Mouse (Mus musculus): Measurements from ENCODE around the gene Atp5g1. TPM values are rescaled to one million over a fixed set of nuclear protein-coding genes. Genes with fewer than 3 reads are reported as not detected.

The Atp5g1 gene
- polyA plus RNA-seq, 1 experiment from 2014 or later = 582 TPM

GRCm38 (mm10) chr11:96034596-96035052, 40.8 kb downstream of the Atp5g1 start, which contains the start of gene Snf8:
TSS of gene Snf8 (plus strand) at chr11:96034885.
- DNase-seq (ENCODE audit: low spot score) = peak; percentile 96
- Histone ChIP-seq H3K36me3 (peaks cover 27% of the 10 kb centered on the region), H3K27me3 (ENCODE audit: insufficient read depth, poor library complexity, severe bottlenecking) (no peaks in the 10 kb centered on the region), H3K4me3 (peak within 1 kb of the TSS; percentile 77), H3K9me3 (no peaks in the 10 kb centered on the region), H3K4me1 (replicated peaks) (peaks cover 23% of the 10 kb centered on the region), H3K27ac (peak within 1 kb of the TSS; percentile 89)
- under 1% methylated on average over 29 of the region's 29 CpGs for WGBS

- Histone ChIP-seq H3K27me3 (ENCODE audit: insufficient read depth, poor library complexity, severe bottlenecking) (no peaks in the 10 kb centered on the region), H3K27ac (peak overlapping the region; percentile 89), H3K4me3 (peak overlapping the region; percentile 77), H3K9me3 (no peaks in the 10 kb centered on the region), H3K36me3 (peaks cover 23% of the 10 kb centered on the region), H3K4me1 (replicated peaks) (peaks cover 23% of the 10 kb centered on the region)
- no peak for DNase-seq (ENCODE audit: low spot score)
- WGBS = 52% methylated on average over 8 of the region's 8 CpGs
Observed at GRCm38 (mm10) chr11:96034116-96034515, 41.4 kb downstream of the Atp5g1 start.

- H3K27ac ChIP-seq = no peak overlapping the region
- H3K4me3 ChIP-seq = no peak overlapping the region
- H3K36me3 ChIP-seq = peaks cover 16% of the 10 kb centered on the region; the same call in 1 of the 2 replicates
- no peaks in the 10 kb centered on the region for H3K9me3 ChIP-seq
- no peaks in the 10 kb centered on the region; the same call in 1 of the 2 replicates for H3K27me3 ChIP-seq (ENCODE audit: insufficient read depth, poor library complexity, severe bottlenecking)
- H3K4me1 ChIP-seq (replicated peaks) = peaks cover 23% of the 10 kb centered on the region
- no peak for DNase-seq (ENCODE audit: low spot score)
- 91% methylated on average over 3 of the region's 3 CpGs for WGBS
Observed at GRCm38 (mm10) chr11:96033264-96033663, 42.2 kb downstream of the Atp5g1 start.

GRCm38 (mm10) chr11:96031701-96032100, 43.8 kb downstream of the Atp5g1 start:
- Histone ChIP-seq H3K4me3 (no peak overlapping the region), H3K4me1 (replicated peaks) (peaks cover 22% of the 10 kb centered on the region), H3K9me3 (no peaks in the 10 kb centered on the region), H3K27ac (no peak overlapping the region), H3K36me3 (peaks cover 4% of the 10 kb centered on the region; the same call in 1 of the 2 replicates), H3K27me3 (ENCODE audit: insufficient read depth, poor library complexity, severe bottlenecking) (no peaks in the 10 kb centered on the region; the same call in 1 of the 2 replicates)
- 81% methylated on average over 2 of the region's 2 CpGs for WGBS
- no peak for DNase-seq (ENCODE audit: low spot score)

GRCm38 (mm10) chr11:96030571-96030970, 44.9 kb downstream of the Atp5g1 start:
- no peak for DNase-seq (ENCODE audit: low spot score)
- Histone ChIP-seq H3K36me3 (no peaks in the 10 kb centered on the region), H3K4me3 (no peak overlapping the region), H3K27me3 (ENCODE audit: insufficient read depth, poor library complexity, severe bottlenecking) (no peaks in the 10 kb centered on the region; the same call in 1 of the 2 replicates), H3K27ac (no peak overlapping the region), H3K9me3 (no peaks in the 10 kb centered on the region), H3K4me1 (replicated peaks) (peaks cover 16% of the 10 kb centered on the region)
- 84% methylated on average over 3 of the region's 3 CpGs for WGBS

GRCm38 (mm10) chr11:96028130-96028529, 47.3 kb downstream of the Atp5g1 start:
- no peak overlapping the region for H3K4me3 ChIP-seq
- DNase-seq (ENCODE audit: low spot score) = no peak

GRCm38 (mm10) chr11:96020622-96021021, 54.8 kb downstream of the Atp5g1 start:
- 72% methylated on average over 4 of the region's 4 CpGs for WGBS

More at GRCm38 (mm10) chr11:96028130-96028529, 47.3 kb downstream of the Atp5g1 start:
- H3K9me3 ChIP-seq = no peaks in the 10 kb centered on the region
- WGBS = 55% methylated on average over 5 of the region's 5 CpGs
- no peaks in the 10 kb centered on the region for H3K4me1 ChIP-seq (replicated peaks)
- H3K27me3 ChIP-seq (ENCODE audit: insufficient read depth, poor library complexity, severe bottlenecking) = no peaks in the 10 kb centered on the region; the same call in 1 of the 2 replicates
- H3K36me3 ChIP-seq = no peaks in the 10 kb centered on the region
- no peak overlapping the region for H3K27ac ChIP-seq

More at GRCm38 (mm10) chr11:96020622-96021021, 54.8 kb downstream of the Atp5g1 start:
- Histone ChIP-seq H3K27me3 (ENCODE audit: insufficient read depth, poor library complexity, severe bottlenecking) (peaks cover 2% of the 10 kb centered on the region; the same call in 1 of the 2 replicates), H3K4me1 (replicated peaks) (peaks cover 15% of the 10 kb centered on the region), H3K9me3 (no peaks in the 10 kb centered on the region), H3K4me3 (no peak overlapping the region), H3K27ac (no peak overlapping the region), H3K36me3 (no peaks in the 10 kb centered on the region)
- DNase-seq (ENCODE audit: low spot score) = no peak

Other genes with a start within 250 kb of the Atp5g1 start
- 7.9 and 8.4 TPM in 2 replicates for gene Gngt2, start 238.5 kb downstream of the Atp5g1 start, polyA plus RNA-seq (2016; fragmentation: Nextera tagmentation; extraction: Ambion mirVana)
- 3.5 and 4.4 TPM in 2 replicates for gene Abi3, start 233.2 kb downstream of the Atp5g1 start, polyA plus RNA-seq (2016; fragmentation: Nextera tagmentation; extraction: Ambion mirVana)
- gene B4galnt2, start 160.8 kb downstream of the Atp5g1 start, polyA plus RNA-seq (2016; fragmentation: Nextera tagmentation; extraction: Ambion mirVana) = 0.14 and 0.39 TPM in 2 replicates
- gene Igf2bp1, start 69.7 kb downstream of the Atp5g1 start, polyA plus RNA-seq (2016; fragmentation: Nextera tagmentation; extraction: Ambion mirVana) = 167 and 186 TPM in 2 replicates
- not detected in 2 replicates for gene Gip, start 51.1 kb downstream of the Atp5g1 start, polyA plus RNA-seq (2016; fragmentation: Nextera tagmentation; extraction: Ambion mirVana)
- 118 and 126 TPM in 2 replicates for gene Snf8, start 40.8 kb downstream of the Atp5g1 start, polyA plus RNA-seq (2016; fragmentation: Nextera tagmentation; extraction: Ambion mirVana)
- gene Ube2z, start 10.3 kb downstream of the Atp5g1 start, polyA plus RNA-seq (2016; fragmentation: Nextera tagmentation; extraction: Ambion mirVana) = 28.6 and 28.7 TPM in 2 replicates
- not detected in 2 replicates for gene Calcoco2, start 36.3 kb upstream of the Atp5g1 start, polyA plus RNA-seq (2016; fragmentation: Nextera tagmentation; extraction: Ambion mirVana)
- gene Ttll6, start 58.1 kb upstream of the Atp5g1 start, polyA plus RNA-seq (2016; fragmentation: Nextera tagmentation; extraction: Ambion mirVana) = 0.08 TPM in 1 of 2 replicates, not detected in the other
- gene Hoxb13, start 118.6 kb upstream of the Atp5g1 start, polyA plus RNA-seq (2016; fragmentation: Nextera tagmentation; extraction: Ambion mirVana) = not detected in 2 replicates
- gene Hoxb9, start 195.8 kb upstream of the Atp5g1 start, polyA plus RNA-seq (2016; fragmentation: Nextera tagmentation; extraction: Ambion mirVana) = not detected in 2 replicates
- 0.08 TPM in 1 of 2 replicates, not detected in the other for gene Hoxb8, start 206.2 kb upstream of the Atp5g1 start, polyA plus RNA-seq (2016; fragmentation: Nextera tagmentation; extraction: Ambion mirVana)
- not detected in 2 replicates for gene Hoxb7, start 211.0 kb upstream of the Atp5g1 start, polyA plus RNA-seq (2016; fragmentation: Nextera tagmentation; extraction: Ambion mirVana)
- gene Hoxb6, start 216.8 kb upstream of the Atp5g1 start, polyA plus RNA-seq (2016; fragmentation: Nextera tagmentation; extraction: Ambion mirVana) = 0.31 TPM in 1 of 2 replicates, not detected in the other
- gene Hoxb5, start 227.7 kb upstream of the Atp5g1 start, polyA plus RNA-seq (2016; fragmentation: Nextera tagmentation; extraction: Ambion mirVana) = 0.14 and 6.3 TPM in 2 replicates
- 0.47 and 3.1 TPM in 2 replicates for gene Hoxb4, start 242.6 kb upstream of the Atp5g1 start, polyA plus RNA-seq (2016; fragmentation: Nextera tagmentation; extraction: Ambion mirVana)
- gene Hoxb3, start 247.7 kb upstream of the Atp5g1 start, polyA plus RNA-seq (2016; fragmentation: Nextera tagmentation; extraction: Ambion mirVana) = 5.3 and 9.6 TPM in 2 replicates

Data from hindbrain, embryonic 10.5 days (tissue).